Mouse (Mus musculus) monocyte, adult 2 months (primary cell): Measurements from ENCODE around the gene Gjb6.

Experiments used
- DNase-seq, 2 experiments: peaks; one replicate each; pipeline ENCODE4 v3.0.0; 2022; ENCODE audit warnings: low spot score in 2 of 2, low read depth in 1 of 2

The Gjb6 gene

DNA sequence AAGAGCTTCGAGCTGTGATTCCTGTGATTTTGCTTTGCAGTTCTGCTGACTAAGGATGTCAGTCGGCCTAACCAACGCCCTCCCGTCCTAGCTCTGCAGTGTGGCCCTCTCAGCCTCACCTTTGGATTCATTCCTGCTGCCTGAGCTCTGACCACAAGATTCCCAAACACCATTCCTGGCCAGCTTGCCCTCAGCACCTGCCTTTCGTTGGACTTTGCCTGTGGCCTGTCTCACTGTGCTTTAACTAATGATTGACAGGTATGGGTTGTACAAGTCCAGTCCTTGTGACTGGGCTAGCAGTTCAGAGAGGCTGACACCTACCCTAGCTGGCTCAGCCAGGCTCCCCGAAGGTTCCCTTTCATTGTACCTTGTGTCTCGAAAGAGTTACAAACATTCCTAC lies 44.3 kb downstream of the Gjb6 start:
- no peak for DNase-seq

DNA sequence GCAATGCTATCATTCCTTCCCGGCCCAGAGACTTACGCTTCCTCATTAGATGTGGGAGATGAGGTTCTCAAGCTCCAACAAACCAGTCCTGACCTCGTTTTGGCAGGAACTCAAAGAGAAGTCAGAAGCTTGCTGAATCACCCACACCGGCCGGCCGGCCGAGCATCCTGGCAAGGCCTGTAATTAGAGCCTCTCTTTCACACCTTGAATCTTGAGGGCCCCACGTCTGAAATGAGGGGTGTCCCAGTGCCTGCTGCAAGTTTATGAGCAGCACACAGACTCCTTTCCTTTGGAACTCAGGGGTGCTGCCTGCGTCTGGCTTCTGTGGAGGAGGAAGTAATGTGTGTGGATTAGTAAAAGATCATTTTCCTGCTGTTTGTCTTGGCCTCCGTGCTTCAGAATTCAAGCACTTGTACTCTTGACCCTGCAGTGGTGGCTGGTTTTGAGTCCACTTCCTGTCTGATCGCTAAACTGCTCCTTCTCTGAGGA lies 49.2 kb downstream of the Gjb6 start:
- DNase-seq, result no peak

GRCm38 (mm10) chr14:57082863-57083262 lies 50.5 kb downstream of the Gjb6 start:
- no peak for DNase-seq

- no peak for DNase-seq
Measured at GRCm38 (mm10) chr14:57075537-57075936, 57.9 kb downstream of the Gjb6 start.
